Mouse (Mus musculus) yolk sac, embryonic 10.5 days (tissue): Measurements from ENCODE around the gene Aph1b.
"Not testable (repeated sequence)": the region's sequence is repeated elsewhere in the genome, so short reads cannot be mapped to it uniquely, and the experiment has no call there.

ENCODE experiments used
- DNase-seq: peaks from one replicate; pipeline ENCODE4 v3.0.0-alpha.2; 2017; ENCODE audit warnings: low spot score

The Aph1b gene

GRCm38 (mm10) chr9:66795464-66796324 is at the start of gene Aph1b:
Aph1b (minus strand) TSS chr9:66795490.
- peak; percentile 99 for DNase-seq

- DNase-seq, result no peak
Observed at GRCm38 (mm10) chr9:66835097-66835480, 39.8 kb upstream of the Aph1b start.

- peak; percentile 99 for DNase-seq
Observed at GRCm38 (mm10) chr9:66834318-66835096, 39.2 kb upstream of the Aph1b start, which contains the start of gene Aph1c. Aph1c (minus strand) TSS chr9:66834726.

- peak; percentile 38 for DNase-seq
Observed at GRCm38 (mm10) chr9:66833851-66834250, 38.6 kb upstream of the Aph1b start.

- DNase-seq, result no peak
Observed at GRCm38 (mm10) chr9:66832366-66832908, 37.1 kb upstream of the Aph1b start.

- no peak for DNase-seq
Observed at GRCm38 (mm10) chr9:66825990-66826389, 30.7 kb upstream of the Aph1b start.

- DNase-seq, result not testable (repeated sequence)
Observed at GRCm38 (mm10) chr9:66822255-66822654, 27.0 kb upstream of the Aph1b start.

GRCm38 (mm10) chr9:66820996-66821395 is 25.7 kb upstream of the Aph1b start:
- no peak for DNase-seq

- DNase-seq, result no peak
Observed at GRCm38 (mm10) chr9:66813392-66813791, 18.1 kb upstream of the Aph1b start.

GRCm38 (mm10) chr9:66805951-66806350 is 10.7 kb upstream of the Aph1b start:
- not testable (repeated sequence) for DNase-seq

GRCm38 (mm10) chr9:66801947-66802346 is 6.7 kb upstream of the Aph1b start:
- no peak for DNase-seq

GRCm38 (mm10) chr9:66796739-66797138 is 1.4 kb upstream of the Aph1b start, which contains the start of gene Gm10647:
Gm10647 (plus strand) TSS chr9:66797039.
- DNase-seq, result no peak

- DNase-seq, result no peak
Observed at GRCm38 (mm10) chr9:66794629-66795463, 444 bp downstream of the Aph1b start.

GRCm38 (mm10) chr9:66787821-66788220 is 7.5 kb downstream of the Aph1b start:
- no peak for DNase-seq

- DNase-seq, result not testable (repeated sequence)
Observed at GRCm38 (mm10) chr9:66784552-66784951, 10.7 kb downstream of the Aph1b start.

- no peak for DNase-seq
Observed at GRCm38 (mm10) chr9:66770701-66771100, 24.6 kb downstream of the Aph1b start.

- peak; percentile 57 for DNase-seq
Observed at GRCm38 (mm10) chr9:66769275-66769674, 26.0 kb downstream of the Aph1b start.

GRCm38 (mm10) chr9:66768721-66769120 is 26.6 kb downstream of the Aph1b start:
- DNase-seq, result no peak

- DNase-seq, result no peak
Observed at GRCm38 (mm10) chr9:66760991-66761390, 34.3 kb downstream of the Aph1b start.

GRCm38 (mm10) chr9:66752849-66753248 is 42.4 kb downstream of the Aph1b start:
- no peak for DNase-seq

GRCm38 (mm10) chr9:66748390-66748789 is 46.9 kb downstream of the Aph1b start:
- DNase-seq, result no peak

- DNase-seq, result no peak
Observed at GRCm38 (mm10) chr9:66744531-66744930, 50.8 kb downstream of the Aph1b start.
